Mouse (Mus musculus): Measurements from ENCODE around the gene Ttc13. TPM values are rescaled to one million over a fixed set of nuclear protein-coding genes. Genes with fewer than 3 reads are reported as not detected.

Ttc13 gene
- polyA plus RNA-seq, 1 experiment, result 41.3 TPM

GRCm38 (mm10) chr8:124630489-124630888, 91.3 kb downstream of the Ttc13 start:
- TF ChIP-seq CTCF (IDR thresholded peaks at IDR 0.05; ENCODE audit: extremely low read depth, insufficient read depth, low read length), result no peak
- TF ChIP-seq POLR2A (IDR thresholded peaks at IDR 0.05; ENCODE audit: extremely low read depth, insufficient read depth, low read length), result no peak

GRCm38 (mm10) chr8:124626251-124626650, 95.5 kb downstream of the Ttc13 start:
- H3K4me1 ChIP-seq (ENCODE audit: control insufficient read depth, insufficient read depth, low read length), result peaks cover 3% of the 10 kb centered on the region
- no peak for TF ChIP-seq POLR2A (IDR thresholded peaks at IDR 0.05; ENCODE audit: extremely low read depth, insufficient read depth, low read length)
- TF ChIP-seq CTCF (IDR thresholded peaks at IDR 0.05; ENCODE audit: extremely low read depth, insufficient read depth, low read length), result no peak
- no peak overlapping the region for H3K27ac ChIP-seq (ENCODE audit: insufficient read depth, low read length)
- no peak overlapping the region for H3K4me3 ChIP-seq (ENCODE audit: insufficient read depth, low read length)

More at GRCm38 (mm10) chr8:124630489-124630888, 91.3 kb downstream of the Ttc13 start:
- peaks cover 9% of the 10 kb centered on the region for H3K4me1 ChIP-seq (ENCODE audit: control insufficient read depth, insufficient read depth, low read length)
- H3K4me3 ChIP-seq (ENCODE audit: insufficient read depth, low read length), result no peak overlapping the region
- H3K27ac ChIP-seq (ENCODE audit: insufficient read depth, low read length), result no peak overlapping the region

Other genes with a start within 250 kb of the Ttc13 start
- gene Cog2, start 201.2 kb downstream of the Ttc13 start, polyA plus RNA-seq (2012; rRNA removed), result 27.0 and 29.0 TPM in 2 replicates
- 16.6 and 17.2 TPM in 2 replicates for gene Agt, start 152.3 kb downstream of the Ttc13 start, polyA plus RNA-seq (2012; rRNA removed)
- 0.04 and 0.09 TPM in 2 replicates for gene Capn9, start 145.9 kb downstream of the Ttc13 start, polyA plus RNA-seq (2012; rRNA removed)
- gene 2310022B05Rik, start 58.6 kb downstream of the Ttc13 start, polyA plus RNA-seq (2012; rRNA removed), result 61.1 and 64.2 TPM in 2 replicates
- gene Arv1, start 156 bp upstream of the Ttc13 start, polyA plus RNA-seq (2012; rRNA removed), result 18.5 and 21.1 TPM in 2 replicates
- gene Fam89a, start 29.8 kb upstream of the Ttc13 start, polyA plus RNA-seq (2012; rRNA removed), result 1.1 and 1.7 TPM in 2 replicates
- gene Trim67, start 71.1 kb upstream of the Ttc13 start, polyA plus RNA-seq (2012; rRNA removed), result 1.3 and 1.4 TPM in 2 replicates
- gene Gnpat, start 141.1 kb upstream of the Ttc13 start, polyA plus RNA-seq (2012; rRNA removed), result 87.9 and 95.0 TPM in 2 replicates
- gene 2810004N23Rik, start 141.1 kb upstream of the Ttc13 start, polyA plus RNA-seq (2012; rRNA removed), result 16.7 and 17.1 TPM in 2 replicates
- gene Exoc8, start 175.7 kb upstream of the Ttc13 start, polyA plus RNA-seq (2012; rRNA removed), result 14.6 and 16.3 TPM in 2 replicates
- 16.3 and 17.3 TPM in 2 replicates for gene Sprtn, start 175.9 kb upstream of the Ttc13 start, polyA plus RNA-seq (2012; rRNA removed)
- 59.4 and 62.0 TPM in 2 replicates for gene Egln1, start 227.3 kb upstream of the Ttc13 start, polyA plus RNA-seq (2012; rRNA removed)

Data from cortical plate, adult 2 months (tissue).